Mouse (Mus musculus): ENCODE data around the gene Agpat3.
A peak's percentile ranks its signal among the peaks of the same experiment; 100 is the strongest.

Gene Agpat3

DNA sequence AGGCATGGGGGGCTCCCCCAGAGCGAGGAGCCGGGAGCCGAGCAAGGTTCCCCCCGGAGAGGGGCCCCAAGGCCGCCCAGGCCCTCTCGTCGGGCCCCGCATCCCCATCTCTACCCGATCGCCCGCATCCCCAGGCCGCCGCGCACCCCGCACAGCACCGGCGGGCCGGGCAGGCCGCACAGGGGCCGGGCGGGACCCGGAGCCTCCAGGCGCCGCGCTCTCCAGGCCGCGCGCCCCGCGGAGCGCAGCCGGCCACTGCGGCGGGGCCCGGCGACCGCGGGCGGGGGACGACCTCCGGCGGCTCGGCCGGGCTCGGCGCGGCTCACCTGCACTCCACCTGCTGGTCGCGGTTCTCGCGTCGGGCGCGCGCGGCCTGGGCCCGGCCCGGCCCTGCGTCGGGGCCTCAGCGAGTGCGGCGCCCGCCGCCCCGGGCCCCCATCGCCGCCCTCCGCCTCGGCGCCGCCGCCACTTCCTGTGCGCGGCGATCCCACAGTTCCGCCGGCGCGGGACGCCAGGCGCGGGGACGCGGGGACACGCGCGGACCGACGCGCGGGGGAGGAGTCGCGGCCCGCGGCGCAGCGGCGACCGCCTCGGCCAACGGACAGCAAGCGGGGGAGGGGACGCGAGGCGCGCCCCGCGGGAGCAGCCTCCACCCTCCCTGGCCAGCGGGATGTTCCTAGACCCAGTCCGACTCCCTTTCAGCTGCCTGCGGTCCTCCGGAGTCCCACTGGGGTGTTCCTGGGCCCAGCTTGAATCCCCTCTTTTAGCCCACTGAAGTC is at the start of gene Agpat3:
Gene Agpat3 (minus strand): TSS at position 603 of the 779 bp plus-strand sequence.
- DNase-seq (ENCODE audit: low spot score): peak; percentile 59

DNA sequence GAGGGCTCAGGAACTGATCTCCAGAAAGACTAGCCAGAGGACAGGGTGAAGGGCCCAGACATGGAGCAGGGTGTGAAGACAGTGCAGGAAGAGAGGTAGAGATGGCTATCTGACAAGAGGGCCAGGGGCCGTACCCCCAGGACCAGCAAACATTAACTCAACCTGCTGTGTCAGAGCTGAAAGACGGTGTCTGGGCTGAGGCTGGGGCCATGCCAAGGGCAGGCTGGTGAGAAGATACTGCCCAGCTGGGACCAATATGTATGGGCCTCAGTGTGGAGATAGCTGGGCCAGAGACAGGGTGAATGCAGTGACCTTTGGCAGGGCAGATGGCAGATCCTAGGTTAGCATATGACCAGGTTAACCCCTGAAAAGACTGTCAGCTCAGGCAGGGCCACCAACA is 48.8 kb upstream of the Agpat3 start:
- DNase-seq (ENCODE audit: low spot score): no peak

DNA sequence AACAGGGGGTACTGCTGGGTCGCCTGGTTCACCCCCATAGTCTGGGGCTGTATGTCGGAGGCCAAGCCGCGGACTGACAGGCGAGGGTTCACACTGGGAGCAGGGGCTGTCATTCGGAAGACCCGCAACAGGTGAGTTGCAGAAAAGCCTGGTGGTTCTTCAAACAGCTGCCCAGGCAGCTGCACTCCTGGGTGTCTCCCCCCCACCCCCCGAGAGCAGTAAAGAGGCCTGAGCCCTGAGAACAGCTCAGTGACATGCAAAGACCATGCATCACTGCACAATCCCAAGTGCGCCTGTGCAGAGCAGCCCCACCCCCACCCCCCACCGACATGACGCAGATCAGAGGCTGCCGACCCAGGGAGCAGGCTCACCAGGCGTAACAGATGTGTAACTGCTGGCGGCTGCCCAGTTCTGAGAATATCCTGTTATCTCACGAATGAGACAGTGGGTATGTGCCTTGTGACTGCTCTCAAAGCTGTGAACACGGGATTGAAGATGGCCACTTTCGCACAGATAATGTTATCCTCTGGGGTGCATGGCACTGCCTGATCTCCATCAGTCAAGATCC is 46.9 kb upstream of the Agpat3 start:
- peak; percentile 37 for DNase-seq (ENCODE audit: low spot score)

DNA sequence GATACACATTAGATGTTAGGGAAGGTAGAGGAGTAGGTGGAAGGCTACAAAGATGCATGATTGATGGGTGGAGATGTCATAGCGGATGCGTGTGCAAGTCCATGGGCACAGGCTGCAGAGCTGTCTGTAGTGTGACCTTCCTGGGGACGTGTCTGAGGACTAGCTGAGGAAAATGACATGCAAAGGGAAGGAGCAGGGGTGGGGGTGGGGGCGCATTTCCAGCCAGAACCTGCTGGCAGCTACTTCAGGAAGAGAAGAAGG is 44.3 kb upstream of the Agpat3 start:
- no peak for DNase-seq (ENCODE audit: low spot score)

DNA sequence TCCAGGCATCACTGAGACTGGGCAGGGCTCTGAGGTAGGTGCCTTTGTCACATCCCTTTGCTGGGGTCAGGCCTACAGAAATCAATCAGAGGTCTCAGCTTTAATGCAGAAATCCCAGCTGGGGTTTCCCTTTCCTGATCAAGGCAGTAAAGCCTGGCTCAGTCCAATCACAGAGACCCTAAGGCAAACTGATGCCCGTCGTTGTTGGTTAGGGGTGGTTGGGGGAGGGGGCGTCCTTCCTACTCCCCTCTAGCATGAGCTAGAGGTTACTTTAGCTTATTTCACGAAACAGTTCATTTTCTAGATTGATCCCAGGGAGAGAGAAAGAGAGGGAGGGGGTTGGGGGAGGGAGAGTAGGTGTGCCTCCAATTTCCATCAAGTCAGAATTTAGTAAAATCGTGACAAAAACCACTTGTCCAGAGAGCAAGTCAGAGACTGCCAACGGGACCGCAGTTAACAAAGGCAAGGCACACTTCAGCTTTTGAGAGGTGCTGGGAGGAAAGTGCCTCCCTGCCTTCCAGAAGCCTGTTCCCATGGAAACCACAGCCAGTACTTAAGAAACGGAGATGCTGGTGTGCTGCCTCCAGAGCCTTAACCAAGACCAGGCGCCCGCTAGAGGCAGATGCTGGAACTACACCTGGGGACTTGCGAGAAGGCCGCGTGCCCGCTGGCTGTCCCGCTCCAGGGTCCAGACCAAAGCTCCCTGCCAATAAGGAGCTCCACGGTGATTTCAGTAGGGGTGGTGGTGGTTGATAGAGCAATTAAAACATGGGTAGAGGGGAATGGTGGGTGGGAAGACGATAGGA is 43.7 kb upstream of the Agpat3 start:
- DNase-seq (ENCODE audit: low spot score): peak; percentile 91

DNA sequence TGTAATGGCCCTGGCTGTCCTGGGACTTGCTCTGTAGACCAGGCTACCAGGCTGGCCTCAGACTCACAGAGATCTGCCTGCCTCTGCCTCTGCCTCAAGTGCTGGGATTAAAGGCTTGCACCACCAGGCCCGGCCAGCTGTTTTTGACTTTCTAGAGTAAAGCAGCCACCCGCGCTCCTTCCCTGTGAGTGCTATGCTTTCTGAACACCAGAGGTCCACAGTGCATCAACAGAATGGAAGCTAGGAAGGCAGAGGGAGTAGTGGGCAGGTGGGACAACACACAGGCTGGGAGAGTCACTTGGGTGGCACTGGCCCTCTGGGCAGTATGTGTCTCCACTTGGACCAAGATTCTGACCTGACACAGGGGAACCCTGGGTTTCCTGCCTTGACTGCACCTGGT is 43.1 kb upstream of the Agpat3 start:
- DNase-seq (ENCODE audit: low spot score): no peak

DNA sequence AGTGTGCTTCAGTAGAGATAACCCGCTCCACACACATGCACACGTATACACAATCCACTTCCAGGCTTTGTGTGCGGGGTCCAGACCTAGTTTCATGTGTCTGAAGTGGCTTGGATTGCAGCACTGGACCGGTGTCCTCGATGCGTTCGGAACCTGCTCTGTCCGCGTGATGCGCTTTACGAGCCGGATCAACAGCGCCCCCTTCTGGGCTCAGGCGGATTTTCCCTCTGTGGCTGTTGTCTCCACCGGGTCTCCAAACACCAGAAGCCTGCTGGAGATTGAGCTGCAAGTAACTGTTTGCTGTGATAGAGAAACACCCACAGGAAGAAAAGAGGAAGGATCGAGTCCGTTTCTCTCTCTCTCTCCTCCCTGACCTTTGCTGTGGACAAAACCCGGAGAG is 39.8 kb upstream of the Agpat3 start:
- DNase-seq (ENCODE audit: low spot score): peak; percentile 78

DNA sequence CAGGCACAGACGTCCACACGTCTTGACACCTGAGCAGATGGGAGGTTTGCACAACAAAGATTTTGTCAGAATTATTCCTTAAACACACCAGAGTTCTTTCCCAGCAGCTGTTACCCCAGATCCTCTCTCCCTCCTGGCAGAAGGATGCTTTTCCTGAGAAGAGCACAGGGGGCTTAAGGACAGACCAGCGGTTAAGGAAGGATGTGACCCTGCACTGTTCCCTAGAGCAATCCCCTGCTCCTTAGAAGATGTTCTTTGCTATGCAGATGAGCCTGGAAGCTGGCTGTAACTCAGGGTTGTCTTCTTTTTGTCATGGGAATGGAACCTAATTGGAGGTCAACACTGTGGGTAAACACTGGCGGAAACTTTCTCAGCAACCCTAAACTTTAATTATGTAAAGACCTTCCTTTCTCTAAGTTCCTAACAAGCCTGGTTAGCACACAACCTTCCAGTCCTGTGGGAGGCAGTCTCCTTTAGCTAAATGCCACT is 38.7 kb upstream of the Agpat3 start:
- no peak for DNase-seq (ENCODE audit: low spot score)

DNA sequence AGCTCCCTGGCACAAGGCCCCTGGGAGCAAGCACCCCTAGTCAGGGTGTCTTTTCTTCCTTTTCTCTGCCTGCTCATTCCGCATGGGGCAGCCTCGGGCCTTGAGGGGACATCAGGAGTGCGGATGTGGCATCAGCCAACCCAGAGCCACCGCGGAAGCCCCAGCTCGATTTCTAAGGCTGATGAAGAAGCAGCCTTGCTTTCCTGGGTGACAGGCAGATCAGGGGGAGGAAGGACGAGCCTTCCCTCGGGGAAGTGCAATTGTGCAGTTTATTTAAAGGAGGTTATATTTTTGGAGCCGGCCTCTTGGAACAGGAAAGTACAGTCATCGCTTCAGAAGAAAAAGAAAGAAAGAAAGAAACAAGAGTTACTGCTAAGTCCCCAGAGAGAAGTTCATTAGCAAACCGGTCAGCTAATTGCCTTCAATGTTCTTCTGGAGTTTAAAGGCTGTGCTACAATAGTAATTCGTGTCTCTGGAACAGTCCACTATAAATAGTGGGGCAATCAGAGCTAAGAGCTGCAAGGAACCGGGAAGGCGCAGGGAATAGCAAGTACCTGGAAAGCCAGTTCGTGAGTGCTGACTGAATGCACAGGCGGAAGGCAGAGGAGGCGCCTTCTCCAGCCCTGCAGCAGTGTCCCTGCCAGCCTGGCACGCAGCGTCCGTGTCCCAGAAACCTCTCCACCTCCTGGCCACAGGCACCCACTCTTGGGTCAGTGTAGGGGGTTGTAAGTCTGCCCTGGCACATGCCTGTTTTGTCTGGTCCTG is 36.1 kb upstream of the Agpat3 start:
- no peak for DNase-seq (ENCODE audit: low spot score)

DNA sequence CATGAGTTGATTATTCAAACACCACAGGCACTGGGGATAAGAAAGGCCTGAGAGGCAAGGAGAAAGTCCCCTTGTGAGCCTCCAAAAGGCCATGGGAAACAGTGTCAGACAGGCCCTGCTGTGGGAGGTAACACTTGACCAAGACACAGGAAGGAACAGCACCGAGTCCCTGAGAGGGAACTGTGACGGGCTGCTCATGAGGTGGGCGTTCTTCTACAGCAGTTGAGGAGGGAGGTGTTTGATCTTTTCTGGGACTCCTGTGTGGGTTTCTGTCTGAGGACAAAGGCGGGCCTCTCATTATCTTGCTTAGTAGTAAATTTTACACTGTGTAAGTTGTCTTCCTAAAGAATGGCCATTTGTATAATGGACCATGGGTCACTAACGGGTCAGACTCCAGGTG is 33.2 kb upstream of the Agpat3 start:
- DNase-seq (ENCODE audit: low spot score): no peak

DNA sequence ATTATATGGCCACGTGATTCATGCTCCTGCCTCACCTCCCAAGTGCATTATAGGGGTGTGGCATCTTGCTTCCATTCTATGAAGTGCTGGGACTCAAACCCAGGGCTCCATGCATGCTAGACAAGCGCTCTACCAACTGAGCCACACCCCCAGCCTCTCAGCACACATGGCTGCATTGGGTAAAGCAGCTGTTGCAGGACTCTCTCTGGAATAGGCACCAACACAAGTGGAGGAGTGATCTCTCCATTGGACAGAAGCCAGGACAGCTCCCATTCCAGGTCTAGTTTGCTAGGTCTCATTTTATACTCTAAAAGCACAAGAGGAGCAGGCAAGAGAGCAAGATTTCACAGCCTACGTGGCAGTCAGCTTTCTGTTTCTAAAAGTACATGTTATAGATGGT is 31.3 kb upstream of the Agpat3 start:
- no peak for DNase-seq (ENCODE audit: low spot score)

DNA sequence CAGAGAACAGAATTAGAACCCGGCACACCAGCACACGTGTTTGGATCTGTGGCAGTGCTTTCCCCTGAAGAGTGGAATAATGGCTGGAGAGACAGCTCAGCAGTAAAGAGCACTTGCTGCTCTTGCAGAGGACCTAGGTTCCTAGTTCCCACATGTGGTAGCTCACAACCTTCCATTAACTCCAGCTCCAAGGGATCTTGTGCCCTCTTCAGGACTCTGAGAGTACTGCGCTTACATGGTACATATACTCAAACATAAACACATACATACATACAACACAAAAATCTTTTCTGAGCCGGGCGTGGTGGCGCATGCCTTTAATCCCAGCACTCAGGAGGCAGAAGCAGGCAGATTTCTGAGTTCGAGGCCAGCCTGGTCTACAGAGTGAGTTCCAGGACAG is 26.2 kb upstream of the Agpat3 start:
- no peak for DNase-seq (ENCODE audit: low spot score)

DNA sequence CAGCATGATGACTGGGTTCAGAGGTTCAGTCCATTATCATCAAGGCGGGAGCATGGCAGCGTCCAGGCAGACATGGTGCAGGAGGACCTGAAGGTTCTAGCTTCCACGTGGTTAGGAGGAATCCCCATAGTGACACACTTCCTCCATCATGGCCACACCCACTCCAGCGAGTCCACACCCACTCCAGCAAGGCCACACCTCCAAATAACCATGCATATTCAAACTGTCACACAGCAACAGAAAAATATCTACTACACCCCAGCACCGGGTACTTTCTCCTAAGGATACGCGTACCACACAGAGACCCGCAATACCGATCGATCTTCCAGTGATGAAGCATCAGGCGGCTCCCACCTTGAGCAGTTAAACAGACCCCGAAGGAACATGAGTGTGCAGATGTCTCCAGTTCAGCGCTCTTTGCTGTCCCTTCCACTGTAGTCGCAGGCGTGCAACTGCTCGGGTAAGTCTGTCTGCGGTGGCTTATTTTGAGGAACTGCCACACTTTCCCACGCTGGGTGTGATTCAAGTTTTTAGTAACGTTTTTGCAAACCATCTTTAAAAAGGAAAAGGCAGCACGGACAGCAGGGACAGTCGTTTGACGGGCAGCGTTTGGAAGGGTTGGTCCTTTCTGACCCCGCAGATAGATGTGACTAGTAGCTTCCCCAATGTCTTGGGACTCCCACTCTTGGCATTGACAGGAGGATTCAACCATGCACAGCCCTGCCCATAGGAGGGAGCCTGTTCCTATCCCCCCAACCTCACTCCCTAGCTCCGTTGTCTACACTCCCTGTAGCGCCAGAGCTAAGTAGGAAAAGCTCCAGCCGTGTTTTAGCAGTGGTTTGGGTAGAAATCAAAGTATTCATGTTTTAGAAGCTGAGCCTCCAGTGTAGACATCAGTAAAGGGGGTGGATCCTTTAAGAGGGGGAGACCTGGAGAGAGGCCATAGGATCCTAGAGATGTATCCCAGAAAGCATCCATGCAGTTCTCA is 20.7 kb upstream of the Agpat3 start:
- no peak for DNase-seq (ENCODE audit: low spot score)

DNA sequence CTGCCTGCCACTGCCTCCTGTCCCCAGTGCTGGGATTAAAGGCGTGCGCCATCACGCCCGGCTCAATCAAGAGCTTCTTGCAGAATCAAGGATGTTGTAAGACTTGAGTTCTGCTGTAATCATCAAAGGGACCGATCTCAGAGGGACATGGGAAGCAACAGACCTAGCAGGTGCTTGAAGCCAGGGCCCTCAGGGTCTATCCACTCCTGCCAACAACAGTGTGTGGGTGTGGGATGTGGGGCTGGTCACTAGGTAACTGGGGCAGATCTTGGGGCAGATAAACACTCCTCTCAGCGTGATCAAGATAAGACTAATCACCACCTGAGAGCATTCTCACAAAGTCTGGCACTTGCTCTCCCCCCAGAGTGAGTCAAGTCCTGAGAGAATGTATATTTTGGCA is 19.5 kb upstream of the Agpat3 start:
- DNase-seq (ENCODE audit: low spot score): no peak

DNA sequence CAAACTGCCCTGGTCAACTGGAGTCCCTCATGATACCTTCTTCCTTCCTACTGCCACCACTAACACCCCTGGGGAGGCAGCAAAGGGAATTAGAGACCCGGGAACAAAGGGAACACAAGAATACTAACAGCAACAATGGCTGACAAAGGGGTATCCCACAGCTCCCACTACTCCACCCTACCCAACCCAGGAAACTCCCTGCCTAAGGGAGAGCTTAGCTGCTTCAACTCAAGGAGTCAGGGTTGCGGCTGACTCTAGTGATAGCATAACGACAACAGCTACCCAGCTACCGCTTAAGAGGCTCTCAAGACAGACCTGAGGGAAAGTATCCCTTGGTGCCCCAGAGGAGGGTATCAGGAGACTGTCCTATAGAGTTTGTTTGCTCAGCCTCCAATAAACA is 15.3 kb upstream of the Agpat3 start:
- DNase-seq (ENCODE audit: low spot score): no peak

DNA sequence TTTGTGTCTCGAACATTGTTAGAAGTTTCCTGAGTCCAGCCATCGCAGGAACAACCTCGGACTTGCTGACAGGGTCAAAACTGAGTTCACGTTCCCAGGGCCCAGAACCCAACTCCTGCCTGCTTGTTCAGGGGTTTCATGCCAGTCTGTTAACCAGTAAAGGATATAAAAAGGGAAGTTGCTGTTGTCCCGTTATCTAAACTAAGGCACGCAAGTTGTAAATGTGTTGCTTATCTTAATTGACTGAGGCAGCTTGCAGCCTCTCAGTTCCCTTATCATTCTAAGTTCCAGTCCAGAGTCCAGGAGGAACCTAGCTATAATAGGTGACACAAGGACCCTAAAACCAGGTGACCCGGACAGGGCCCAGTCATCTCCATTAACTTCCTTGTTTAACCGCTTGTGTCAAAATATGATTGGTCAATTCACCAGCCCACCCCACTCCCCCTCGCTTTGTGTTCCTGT is 14.6 kb upstream of the Agpat3 start:
- no peak for DNase-seq (ENCODE audit: low spot score)

DNA sequence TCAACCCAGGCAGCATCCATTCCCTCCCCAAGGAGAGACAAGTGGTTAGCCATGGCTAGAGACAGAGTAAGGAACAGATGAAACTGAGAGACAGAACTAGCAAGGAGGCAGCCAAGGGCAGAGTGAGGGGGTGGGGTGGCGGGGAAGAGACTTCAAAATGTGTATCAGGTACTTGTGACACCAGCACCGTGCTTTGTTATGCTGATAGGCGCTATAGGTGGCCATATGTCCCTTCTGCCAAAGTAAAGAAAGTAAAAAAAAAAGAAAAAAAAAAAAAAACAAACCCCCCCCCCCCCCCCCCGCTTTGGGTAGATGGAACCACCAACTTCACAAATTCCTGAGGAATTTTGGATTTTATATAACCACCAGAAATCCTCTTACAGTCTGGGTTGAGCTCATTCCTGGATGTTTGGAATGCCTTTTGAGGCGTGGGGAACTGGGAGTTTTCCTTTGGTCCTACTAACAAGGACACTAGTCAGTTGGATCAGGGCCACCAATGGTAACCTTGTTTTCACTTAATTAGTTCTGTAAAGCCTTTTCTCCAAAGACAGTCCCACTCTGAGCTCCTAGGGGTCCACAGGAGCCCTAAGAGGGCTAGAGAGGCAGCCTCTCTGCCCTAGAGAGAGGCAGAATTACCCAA is 14.0 kb upstream of the Agpat3 start:
- no peak for DNase-seq (ENCODE audit: low spot score)

DNA sequence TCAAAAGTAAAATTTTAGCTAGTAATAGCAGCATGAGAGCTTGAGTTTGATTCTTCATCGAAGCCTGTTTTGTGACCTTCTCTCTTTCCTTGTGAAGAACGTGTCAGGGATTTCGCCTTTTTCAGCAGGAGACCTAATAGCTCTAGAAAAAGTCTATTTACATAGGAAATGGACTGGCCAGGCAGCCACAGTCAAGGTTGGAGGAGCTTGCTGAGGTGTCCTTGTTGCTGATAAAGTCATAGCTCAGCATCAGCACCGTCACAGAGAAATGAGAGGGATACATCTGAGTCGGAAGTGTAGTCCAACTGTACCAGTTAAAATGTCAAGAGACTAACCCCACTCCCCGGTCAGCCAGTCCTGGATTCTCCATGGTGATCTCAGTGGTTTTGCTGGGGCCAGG is 13.3 kb upstream of the Agpat3 start:
- no peak for DNase-seq (ENCODE audit: low spot score)

DNA sequence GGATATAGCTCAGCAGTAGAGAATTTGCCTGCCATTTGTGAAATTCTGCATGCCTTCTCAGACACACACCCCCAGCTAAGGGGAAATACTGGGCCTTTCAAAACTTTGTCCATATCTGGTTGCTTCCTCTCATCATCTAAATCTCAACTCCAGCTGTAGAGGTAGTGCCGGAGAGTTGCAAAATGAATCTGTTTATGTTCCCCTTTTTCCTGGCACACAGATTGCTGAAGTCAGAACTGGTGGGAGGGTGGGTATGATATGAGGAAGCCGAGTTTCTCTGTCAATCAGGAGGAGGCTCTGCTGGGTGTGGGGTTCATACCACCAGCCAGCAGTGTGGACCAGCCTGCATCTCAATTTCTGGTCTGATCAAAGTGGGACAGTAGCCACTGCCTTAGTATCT is 11.8 kb upstream of the Agpat3 start:
- DNase-seq (ENCODE audit: low spot score): no peak

DNA sequence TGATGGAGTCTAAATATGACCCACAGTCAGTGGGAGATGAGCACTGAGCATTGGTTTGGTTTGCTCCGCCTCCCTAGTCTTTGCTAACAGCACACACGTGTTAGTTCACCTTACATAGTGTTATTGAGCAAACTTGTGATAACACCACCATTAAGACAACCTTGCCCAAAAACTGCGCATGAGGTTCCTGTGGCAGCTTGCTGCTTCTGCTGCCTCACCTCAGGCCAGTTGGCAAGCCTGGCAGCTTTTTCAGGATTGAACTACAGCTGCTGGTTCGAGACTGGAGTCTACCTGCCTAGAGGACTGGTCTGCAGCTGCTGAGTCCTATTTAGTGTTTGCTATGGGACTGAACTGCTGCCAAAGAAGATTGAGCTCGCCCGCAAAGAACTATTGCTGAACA is 11.1 kb upstream of the Agpat3 start:
- no peak for DNase-seq (ENCODE audit: low spot score)

DNA sequence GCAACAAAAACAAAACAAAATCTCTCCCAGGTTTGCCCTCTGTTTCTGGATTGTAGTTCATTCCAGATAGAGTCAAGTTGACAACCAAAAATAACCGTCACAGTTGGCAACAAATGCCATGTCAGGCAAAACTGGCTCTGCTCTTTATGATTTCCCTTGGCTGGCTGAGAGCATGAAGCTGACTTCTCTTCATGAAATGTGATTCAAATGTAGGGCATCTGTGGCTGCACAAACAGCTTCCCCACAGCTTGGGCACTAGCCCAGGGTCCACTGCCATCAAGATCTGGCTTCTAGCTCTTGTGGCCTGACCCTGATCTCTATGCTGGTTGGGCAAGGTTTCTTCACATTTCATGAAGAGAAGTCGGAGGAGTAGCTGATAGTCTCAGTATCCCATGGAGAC is 9.7 kb upstream of the Agpat3 start:
- DNase-seq (ENCODE audit: low spot score): no peak

All from embryo, embryonic 10 days (tissue).